In the genomic region with DNA sequence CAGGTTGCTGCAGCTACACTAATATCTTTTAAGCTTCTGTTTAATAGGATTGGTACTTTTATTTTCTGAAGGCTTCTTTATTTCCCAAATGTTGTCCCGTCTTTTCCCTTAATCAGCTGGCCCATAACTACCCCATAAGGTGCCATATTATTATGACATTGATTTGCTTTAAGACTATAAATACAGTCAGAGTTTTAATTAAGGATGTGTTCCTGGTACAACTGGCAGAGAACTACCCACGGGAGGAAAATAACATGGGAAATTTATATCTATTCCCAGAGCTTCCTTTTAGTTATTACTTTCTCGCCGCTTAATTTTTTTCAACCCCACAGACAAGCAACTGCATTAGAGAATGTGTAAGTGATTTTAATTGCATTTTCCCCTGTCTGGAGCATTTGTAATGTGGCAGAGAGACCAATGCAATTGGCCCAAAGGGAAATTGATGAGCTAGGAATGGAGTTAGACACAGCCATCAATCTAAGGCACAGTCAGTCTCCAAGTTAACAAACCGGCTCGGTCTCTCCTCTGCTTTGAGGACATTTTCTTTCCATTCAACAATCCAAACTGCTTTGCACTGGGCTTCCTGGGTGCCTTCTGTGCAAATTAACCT, we compare ENCODE assay signal across 14 mouse cellular contexts. TPM values are rescaled to one million over a fixed set of nuclear protein-coding genes. Genes with fewer than 3 reads are reported as not detected.
DNase-seq lines count a peak whose midpoint lies in the region; ATAC-seq and TF ChIP-seq lines count a peak whose summit lies in the region.
"Had no signal": no experiment of that assay in that cellular context is flagged by ENCODE, and none has a peak within 500 bp of the region (broad histone marks: within the 10 kb centered on the region; RNA-seq: fewer than 3 reads in every experiment).

No protein-coding gene starts in this region.

- no peaks in the 10 kb centered on the region for H3K9me3 ChIP-seq in heart, embryonic 10.5 days
- H3K9me3 ChIP-seq in hindbrain, embryonic 15.5 days, result no peaks in the 10 kb centered on the region
- H3K9me3 ChIP-seq in hindbrain, embryonic 10.5 days, result no peaks in the 10 kb centered on the region
- no peaks in the 10 kb centered on the region for H3K9me3 ChIP-seq in CH12.LX (replicated peaks; ENCODE audit: low read length)
- no peaks in the 10 kb centered on the region for H3K9me3 ChIP-seq in embryonic facial prominence, embryonic 14.5 days (ENCODE audit: control insufficient read depth, low read length)
- H3K9me3 ChIP-seq in intestine, embryonic 15.5 days, result no peaks in the 10 kb centered on the region
- H3K9me3 ChIP-seq: midbrain, embryonic 15.5 days had no signal

- no peak for DNase-seq in heart, embryonic 10.5 days (ENCODE audit: low spot score)
- no peak for DNase-seq in heart, adult 11 months
- no peak for DNase-seq in hindbrain, embryonic 10.5 days (ENCODE audit: low spot score)
- no peak for DNase-seq in CH12.LX (ENCODE audit: extremely low read depth)
- DNase-seq in embryonic facial prominence, embryonic 14.5 days (ENCODE audit: low spot score), result peak; percentile 6
- DNase-seq in cerebellum, postnatal 25 days, result no peak
- DNase-seq: cerebellum, adult 18-20 months; kidney, adult 9 months; lung, adult 2 months had no signal

- dilution Hi-C loops in CH12.LX (cut with MboI; ENCODE audit: extremely low pct_ligation_motif_present, extremely low pct_unique_long_range_greater_than_20kb, low sequenced_read_pairs), result no loop called here

- no peak for TF ChIP-seq RAD21 in CH12.LX (IDR thresholded peaks at IDR 0.05; ENCODE audit: low read depth, low read length)

- no peaks in the 10 kb centered on the region for H3K27me3 ChIP-seq in heart, embryonic 10.5 days (ENCODE audit: insufficient read depth, poor library complexity, severe bottlenecking)
- no peaks in the 10 kb centered on the region for H3K27me3 ChIP-seq in hindbrain, embryonic 15.5 days
- no peaks in the 10 kb centered on the region for H3K27me3 ChIP-seq in hindbrain, embryonic 10.5 days (ENCODE audit: insufficient read depth, poor library complexity, severe bottlenecking)
- H3K27me3 ChIP-seq in CH12.LX (replicated peaks), result no peaks in the 10 kb centered on the region
- H3K27me3 ChIP-seq in embryonic facial prominence, embryonic 14.5 days (replicated peaks; ENCODE audit: control insufficient read depth, insufficient read depth, low read length), result no peaks in the 10 kb centered on the region
- H3K27me3 ChIP-seq in intestine, embryonic 15.5 days (replicated peaks), result no peaks in the 10 kb centered on the region
- H3K27me3 ChIP-seq: midbrain, embryonic 15.5 days had no signal

- in situ Hi-C loops in CH12.LX (cut with MboI; ENCODE audit: low pct_ligation_motif_present, low pct_unique_long_range_greater_than_20kb, low sequenced_read_pairs), result no loop called here

- H3K9ac ChIP-seq in hindbrain, embryonic 15.5 days, result no peak overlapping the region
- peak overlapping the region; percentile 41 for H3K9ac ChIP-seq in CH12.LX (ENCODE audit: insufficient read depth, low read depth)
- no peak overlapping the region for H3K9ac ChIP-seq in embryonic facial prominence, embryonic 14.5 days (ENCODE audit: low read depth, low read length)
- H3K9ac ChIP-seq in intestine, embryonic 15.5 days, result no peak overlapping the region
- H3K9ac ChIP-seq: midbrain, embryonic 15.5 days had no signal

- TF ChIP-seq EP300 in CH12.LX (IDR thresholded peaks at IDR 0.05; ENCODE audit: low read length), result no peak

- no peak overlapping the region for H3K4me3 ChIP-seq in heart, embryonic 10.5 days
- no peak overlapping the region for H3K4me3 ChIP-seq in hindbrain, embryonic 15.5 days
- no peak overlapping the region for H3K4me3 ChIP-seq in hindbrain, embryonic 10.5 days
- peak overlapping the region; percentile 2 to 33 (median 12) for H3K4me3 ChIP-seq in CH12.LX (replicated peaks in 1 of 3; ENCODE audit: low read depth in 2 of 3, low read length in 2 of 3, poor library complexity in 1 of 3)
- no peak overlapping the region for H3K4me3 ChIP-seq in embryonic facial prominence, embryonic 14.5 days (ENCODE audit: low read depth, low read length)
- H3K4me3 ChIP-seq in intestine, embryonic 15.5 days (replicated peaks), result no peak overlapping the region
- H3K4me3 ChIP-seq: midbrain, embryonic 15.5 days had no signal

- no peaks in the 10 kb centered on the region for H3K36me3 ChIP-seq in heart, embryonic 10.5 days
- no peaks in the 10 kb centered on the region for H3K36me3 ChIP-seq in hindbrain, embryonic 15.5 days
- H3K36me3 ChIP-seq in hindbrain, embryonic 10.5 days, result no peaks in the 10 kb centered on the region
- peaks cover 0 to 25% of the 10 kb centered on the region in 2 experiments for H3K36me3 ChIP-seq in CH12.LX (replicated peaks in 1 of 2; ENCODE audit: control insufficient read depth in 1 of 2, insufficient read depth in 1 of 2, low read length in 1 of 2)
- no peaks in the 10 kb centered on the region for H3K36me3 ChIP-seq in embryonic facial prominence, embryonic 14.5 days (ENCODE audit: control insufficient read depth, insufficient read depth, low read length)
- no peaks in the 10 kb centered on the region for H3K36me3 ChIP-seq in intestine, embryonic 15.5 days
- H3K36me3 ChIP-seq: midbrain, embryonic 15.5 days had no signal

- TF ChIP-seq POLR2A in CH12.LX (IDR thresholded peaks at IDR 0.05; ENCODE audit: low read depth, low read length), result no peak; the same call in 1 of the 2 replicates

- no peak overlapping the region for H3K4me2 ChIP-seq in hindbrain, embryonic 15.5 days
- H3K4me2 ChIP-seq in CH12.LX (ENCODE audit: insufficient read depth, low read depth, poor library complexity, severe bottlenecking), result peak overlapping the region; percentile 99
- no peak overlapping the region for H3K4me2 ChIP-seq in embryonic facial prominence, embryonic 14.5 days (ENCODE audit: low read depth, low read length)
- no peak overlapping the region for H3K4me2 ChIP-seq in intestine, embryonic 15.5 days (replicated peaks)
- H3K4me2 ChIP-seq: midbrain, embryonic 15.5 days had no signal

- WGBS in heart, embryonic 10.5 days, result 85% methylated on average over 6 of the region's 6 CpGs
- 44% methylated on average over 6 of the region's 6 CpGs for WGBS in hindbrain, embryonic 15.5 days
- WGBS in hindbrain, embryonic 10.5 days, result 91% methylated on average over 6 of the region's 6 CpGs
- 80% methylated on average over 6 of the region's 6 CpGs for WGBS in embryonic facial prominence, embryonic 14.5 days
- WGBS in intestine, embryonic 15.5 days, result 66% methylated on average over 6 of the region's 6 CpGs

- H3K4me1 ChIP-seq in heart, embryonic 10.5 days, result peaks cover 21% of the 10 kb centered on the region
- H3K4me1 ChIP-seq in hindbrain, embryonic 15.5 days (replicated peaks), result peaks cover 15% of the 10 kb centered on the region
- H3K4me1 ChIP-seq in hindbrain, embryonic 10.5 days (replicated peaks), result no peaks in the 10 kb centered on the region
- H3K4me1 ChIP-seq in CH12.LX (ENCODE audit: control insufficient read depth in 1 of 2, insufficient read depth in 2 of 2), result peaks cover 16 to 69% of the 10 kb centered on the region in 2 experiments
- peaks cover 12% of the 10 kb centered on the region; the same call in 1 of the 2 replicates for H3K4me1 ChIP-seq in embryonic facial prominence, embryonic 14.5 days (ENCODE audit: control insufficient read depth, insufficient read depth, low read length)
- no peaks in the 10 kb centered on the region for H3K4me1 ChIP-seq in intestine, embryonic 15.5 days (replicated peaks)
- H3K4me1 ChIP-seq: midbrain, embryonic 15.5 days had no signal

- peak; percentile 80 for ATAC-seq in hindbrain, embryonic 15.5 days (ENCODE audit: low FRiP score, low read depth)
- ATAC-seq in embryonic facial prominence, embryonic 14.5 days (ENCODE audit: low read depth), result no peak; the same call in 1 of the 2 replicates
- no peak for ATAC-seq in intestine, embryonic 15.5 days
- ATAC-seq: forebrain, embryonic 14.5 days; midbrain, embryonic 15.5 days had no signal

- peak overlapping the region; percentile 59 for H3K27ac ChIP-seq in heart, embryonic 10.5 days
- H3K27ac ChIP-seq in hindbrain, embryonic 15.5 days (replicated peaks), result peak overlapping the region; percentile 32; the same call in 1 of the 2 replicates
- H3K27ac ChIP-seq in hindbrain, embryonic 10.5 days, result no peak overlapping the region
- H3K27ac ChIP-seq in CH12.LX (ENCODE audit: insufficient read depth, low read depth), result peak overlapping the region; percentile 96
- H3K27ac ChIP-seq in embryonic facial prominence, embryonic 14.5 days (replicated peaks; ENCODE audit: low read depth, low read length), result no peak overlapping the region; the same call in 1 of the 2 replicates
- H3K27ac ChIP-seq in intestine, embryonic 15.5 days, result no peak overlapping the region
- H3K27ac ChIP-seq: midbrain, embryonic 15.5 days had no signal

- TF ChIP-seq CTCF in CH12.LX (conservative IDR thresholded peaks at IDR 0.05 in 1 of 2, IDR thresholded peaks at IDR 0.05 in 1 of 2; ENCODE audit: low read depth in 2 of 2, low read length in 2 of 2), result no peak

- peaks cover 76% of the 10 kb centered on the region for H3K79me2 ChIP-seq in CH12.LX (replicated peaks; ENCODE audit: control insufficient read depth, extremely low read depth, insufficient read depth, poor library complexity, severe bottlenecking)

TF ChIP-seq in CH12.LX, 34 proteins besides CTCF, POLR2A, EP300 and RAD21:
- no peak for TF ChIP-seq MYC (IDR thresholded peaks at IDR 0.05; ENCODE audit: low read depth, low read length)
- no peak for TF ChIP-seq ZNF384 (IDR thresholded peaks at IDR 0.05; ENCODE audit: low read depth, low read length)
- no peak for TF ChIP-seq NELFE (IDR thresholded peaks at IDR 0.05; ENCODE audit: low read depth, low read length)

RNA-seq across cellular contexts. Expression of a gene that starts 36.1 kb away (rescaled TPM):
- polyA plus RNA-seq in heart, embryonic 10.5 days (2016; fragmentation: Nextera tagmentation; extraction: Ambion mirVana), result 15.4 and 18.5 TPM in 2 replicates
- 5.2 and 7.7 TPM in 2 replicates for polyA plus RNA-seq in hindbrain, embryonic 15.5 days (2015; fragmentation: Nextera tagmentation; extraction: Ambion mirVana)
- 5.1 and 8.0 TPM in 2 replicates for polyA plus RNA-seq in hindbrain, embryonic 10.5 days (2016; fragmentation: Nextera tagmentation; extraction: Ambion mirVana)
- 79.6 and 115 TPM in 2 replicates for total RNA-seq in CH12.LX (2012; rRNA removed)
- total RNA-seq in CH12.LX (2014; rRNA removed), result 164 and 166 TPM in 2 replicates
- polyA plus RNA-seq in CH12.LX (2012; ENCODE audit: insufficient read length, low read depth), result 161 and 162 TPM in 2 replicates
- polyA plus RNA-seq in embryonic facial prominence, embryonic 14.5 days (2014; fragmentation: Nextera tagmentation; extraction: Ambion mirVana), result 12.5 and 17.6 TPM in 2 replicates
- polyA plus RNA-seq in intestine, embryonic 15.5 days (2015; fragmentation: Nextera tagmentation; extraction: Ambion mirVana), result 12.9 and 13.3 TPM in 2 replicates
- total RNA-seq: common myeloid progenitor, adult 5-6 weeks had no signal

Comparison
In these comparisons a context has a peak if more than half of its experiments do, and no peak if none do; other contexts are left out.
1. H3K27ac ChIP-seq: peak in heart, embryonic 10.5 days (single experiment), hindbrain, embryonic 15.5 days (single experiment) and CH12.LX (single experiment); none in hindbrain, embryonic 10.5 days (single experiment), embryonic facial prominence, embryonic 14.5 days (single experiment) and intestine, embryonic 15.5 days (single experiment).
2. H3K4me3 ChIP-seq: peak in CH12.LX (3 of 3); none in heart, embryonic 10.5 days (single experiment), hindbrain, embryonic 15.5 days (single experiment), hindbrain, embryonic 10.5 days (single experiment), embryonic facial prominence, embryonic 14.5 days (single experiment) and intestine, embryonic 15.5 days (single experiment).